Mouse (Mus musculus): ENCODE measurements around the gene Smco4. TPM values are rescaled to one million over a fixed set of nuclear protein-coding genes. Genes with fewer than 3 reads are reported as not detected.

Smco4 gene
- total and polyA plus RNA-seq, 3 experiments: 26.9 to 65.6 (median 49.6) TPM

- Histone ChIP-seq H3K4me3 (replicated peaks in 1 of 3; ENCODE audit: low read depth in 2 of 3, low read length in 2 of 3, poor library complexity in 1 of 3) (no peak overlapping the region), H3K36me3 (replicated peaks in 1 of 2; ENCODE audit: control insufficient read depth in 1 of 2, insufficient read depth in 1 of 2, low read length in 1 of 2) (peaks cover 23 to 63% of the 10 kb centered on the region in 2 experiments), H3K4me2 (ENCODE audit: insufficient read depth, low read depth, poor library complexity, severe bottlenecking) (no peak overlapping the region), H3K79me2 (replicated peaks; ENCODE audit: control insufficient read depth, extremely low read depth, insufficient read depth, poor library complexity, severe bottlenecking) (no peaks in the 10 kb centered on the region), H3K9me3 (replicated peaks; ENCODE audit: low read length) (no peaks in the 10 kb centered on the region), H3K27me3 (replicated peaks) (no peaks in the 10 kb centered on the region), H3K4me1 (ENCODE audit: control insufficient read depth in 1 of 2, insufficient read depth in 2 of 2) (peaks cover 32 to 82% of the 10 kb centered on the region in 2 experiments), H3K9ac (ENCODE audit: insufficient read depth, low read depth) (no peak overlapping the region), H3K27ac (ENCODE audit: insufficient read depth, low read depth) (no peak overlapping the region)
- dilution Hi-C loops (cut with MboI; ENCODE audit: extremely low pct_ligation_motif_present, extremely low pct_unique_long_range_greater_than_20kb, low sequenced_read_pairs) (no loop called here), in situ Hi-C loops (cut with MboI; ENCODE audit: low pct_ligation_motif_present, low pct_unique_long_range_greater_than_20kb, low sequenced_read_pairs) (loop anchor here (10.0 kb wide), 1 partner anchor 145 kb away; no protein-coding TSS in a partner anchor)
- TF ChIP-seq MEF2A (IDR thresholded peaks at IDR 0.05; ENCODE audit: borderline replicate concordance, low read depth, low read length) (no peak), RCOR1 (conservative IDR thresholded peaks at IDR 0.05; ENCODE audit: low read depth, low read length) (no peak)
- no peak for DNase-seq (ENCODE audit: extremely low read depth)
Observed at GRCm38 (mm10) chr9:15529965-15530320, 36.7 kb downstream of the Smco4 start.

- Histone ChIP-seq H3K27ac (ENCODE audit: insufficient read depth, low read depth) (no peak overlapping the region), H3K79me2 (replicated peaks; ENCODE audit: control insufficient read depth, extremely low read depth, insufficient read depth, poor library complexity, severe bottlenecking) (no peaks in the 10 kb centered on the region), H3K27me3 (replicated peaks) (no peaks in the 10 kb centered on the region), H3K4me2 (ENCODE audit: insufficient read depth, low read depth, poor library complexity, severe bottlenecking) (no peak overlapping the region), H3K4me1 (ENCODE audit: control insufficient read depth in 1 of 2, insufficient read depth in 2 of 2) (peaks cover 37 to 83% of the 10 kb centered on the region in 2 experiments), H3K36me3 (replicated peaks in 1 of 2; ENCODE audit: control insufficient read depth in 1 of 2, insufficient read depth in 1 of 2, low read length in 1 of 2) (peaks cover 14 to 61% of the 10 kb centered on the region in 2 experiments), H3K4me3 (replicated peaks in 1 of 3; ENCODE audit: low read depth in 2 of 3, low read length in 2 of 3, poor library complexity in 1 of 3) (no peak overlapping the region), H3K9ac (ENCODE audit: insufficient read depth, low read depth) (no peak overlapping the region), H3K9me3 (replicated peaks; ENCODE audit: low read length) (no peaks in the 10 kb centered on the region)
- TF ChIP-seq JUND (conservative IDR thresholded peaks at IDR 0.05; ENCODE audit: low read depth, low read length) (no peak), BHLHE40 (IDR thresholded peaks at IDR 0.05; ENCODE audit: low read depth, low read length) (no peak), RCOR1 (conservative IDR thresholded peaks at IDR 0.05; ENCODE audit: low read depth, low read length) (no peak)
- dilution Hi-C loops (cut with MboI; ENCODE audit: extremely low pct_ligation_motif_present, extremely low pct_unique_long_range_greater_than_20kb, low sequenced_read_pairs): no loop called here
- DNase-seq (ENCODE audit: extremely low read depth): no peak
- in situ Hi-C loops (cut with MboI; ENCODE audit: low pct_ligation_motif_present, low pct_unique_long_range_greater_than_20kb, low sequenced_read_pairs): loop anchor here (10.0 kb wide), 1 partner anchor 144 kb away; no protein-coding TSS in a partner anchor
Observed at GRCm38 (mm10) chr9:15531204-15531603, 38.0 kb downstream of the Smco4 start.

- Histone ChIP-seq H3K4me1 (ENCODE audit: control insufficient read depth in 1 of 2, insufficient read depth in 2 of 2) (peaks cover 37 to 97% of the 10 kb centered on the region in 2 experiments), H3K4me2 (ENCODE audit: insufficient read depth, low read depth, poor library complexity, severe bottlenecking) (peak overlapping the region; percentile 67), H3K9me3 (replicated peaks; ENCODE audit: low read length) (no peaks in the 10 kb centered on the region), H3K27ac (ENCODE audit: insufficient read depth, low read depth) (peak overlapping the region; percentile 98), H3K9ac (ENCODE audit: insufficient read depth, low read depth) (peak overlapping the region; percentile 53), H3K4me3 (replicated peaks in 1 of 3; ENCODE audit: low read depth in 2 of 3, low read length in 2 of 3, poor library complexity in 1 of 3) (peak overlapping the region in 2 of 3 experiments; percentile 29 to 40), H3K79me2 (replicated peaks; ENCODE audit: control insufficient read depth, extremely low read depth, insufficient read depth, poor library complexity, severe bottlenecking) (no peaks in the 10 kb centered on the region), H3K27me3 (replicated peaks) (no peaks in the 10 kb centered on the region), H3K36me3 (replicated peaks in 1 of 2; ENCODE audit: control insufficient read depth in 1 of 2, insufficient read depth in 1 of 2, low read length in 1 of 2) (peaks cover 10 to 54% of the 10 kb centered on the region in 2 experiments)
- TF ChIP-seq SIN3A (IDR thresholded peaks at IDR 0.05; ENCODE audit: low read length) (peak; percentile 25; the same call in 1 of the 2 replicates), ETS1 (conservative IDR thresholded peaks at IDR 0.05; ENCODE audit: low read depth, low read length) (peak; percentile 80), MYC (IDR thresholded peaks at IDR 0.05; ENCODE audit: low read depth, low read length) (0 out of 2 replicates have a peak, but pooled peaks have one; percentile 12), BHLHE40 (IDR thresholded peaks at IDR 0.05; ENCODE audit: low read depth, low read length) (peak; percentile 98), CHD1 (IDR thresholded peaks at IDR 0.05; ENCODE audit: low read depth, low read length) (0 out of 2 replicates have a peak, but pooled peaks have one; percentile 39), RAD21 (IDR thresholded peaks at IDR 0.05; ENCODE audit: low read depth, low read length) (no peak), CHD2 (IDR thresholded peaks at IDR 0.05; ENCODE audit: low read length) (peak; percentile 59; the same call in 1 of the 2 replicates), CTCF (conservative IDR thresholded peaks at IDR 0.05 in 1 of 2, IDR thresholded peaks at IDR 0.05 in 1 of 2; ENCODE audit: low read depth in 2 of 2, low read length in 2 of 2) (no peak)
- peak; percentile 71 for DNase-seq (ENCODE audit: extremely low read depth)
- in situ Hi-C loops (cut with MboI; ENCODE audit: low pct_ligation_motif_present, low pct_unique_long_range_greater_than_20kb, low sequenced_read_pairs): loop anchor here (10.0 kb wide), 1 partner anchor 141 kb away; no protein-coding TSS in a partner anchor
- dilution Hi-C loops (cut with MboI; ENCODE audit: extremely low pct_ligation_motif_present, extremely low pct_unique_long_range_greater_than_20kb, low sequenced_read_pairs): no loop called here
Observed at GRCm38 (mm10) chr9:15533336-15534070, 40.3 kb downstream of the Smco4 start.
